Mouse (Mus musculus): ENCODE results near the gene Slc24a4. TPM values are rescaled to one million over a fixed set of nuclear protein-coding genes. Genes with fewer than 3 reads are reported as not detected.

The Slc24a4 gene
- not detected for total RNA-seq (2023)

GRCm38 (mm10) chr12:102128081-102128790, at the start of gene Slc24a4:
TSS of gene Slc24a4 (plus strand) at chr12:102128733.

DNA sequence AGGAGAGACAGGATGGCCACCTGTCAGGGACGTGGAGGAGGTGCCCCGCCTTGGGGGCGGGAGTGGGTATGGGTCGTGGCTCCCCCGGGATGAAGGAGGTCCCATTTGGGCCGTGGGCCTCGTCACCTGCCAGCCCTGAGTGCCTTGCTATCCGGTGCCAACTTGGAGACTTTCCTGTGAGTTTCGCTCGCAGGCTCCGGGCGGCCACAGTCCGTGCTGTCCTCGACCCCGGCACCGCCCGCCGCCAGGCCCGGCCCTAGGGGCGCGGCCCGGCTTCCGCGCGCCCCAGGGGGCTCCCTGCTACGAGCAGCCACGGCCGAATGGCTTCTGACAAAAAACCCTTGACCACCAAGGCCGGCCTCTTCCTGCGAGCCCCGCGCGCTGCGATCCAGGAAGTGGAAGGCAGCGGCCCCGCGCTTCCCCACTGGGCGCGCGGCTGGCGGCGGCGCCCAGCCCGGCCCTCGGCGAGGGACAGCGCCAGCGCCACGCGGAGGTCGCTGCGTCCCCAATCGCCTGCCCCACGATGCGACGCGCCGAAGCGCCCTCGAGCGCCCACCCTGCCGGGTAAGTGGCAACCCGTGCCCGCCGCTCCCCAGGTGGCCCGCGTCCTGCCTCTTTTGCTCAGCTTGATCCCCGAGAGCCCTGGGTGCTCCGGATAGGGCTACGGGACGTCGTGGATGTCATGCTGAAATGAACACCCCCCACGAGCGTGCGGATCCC, 154.4 kb downstream of the Slc24a4 start, which contains the start of gene Rin3:
TSS of gene Rin3 (plus strand) at position 286 of the 720 bp plus-strand sequence.

Other genes with a start within 250 kb of the Slc24a4 start
- gene Trip11, start 215.5 kb upstream of the Slc24a4 start, total RNA-seq (2023), result 10 to 100 TPM; 44.0 to 46.7 TPM
- 10 to 100 TPM; 22.6 to 28.7 TPM for gene Atxn3, start 170.5 kb upstream of the Slc24a4 start, total RNA-seq (2023)
- 10 to 100 TPM; 19.4 to 22.7 TPM for gene Cpsf2, start 152.7 kb upstream of the Slc24a4 start, total RNA-seq (2023)
- gene Rin3, start 154.3 kb downstream of the Slc24a4 start, total RNA-seq (2023), result 100 to 1,000 TPM; 377 to 383 TPM

Data from neutrophil, adult 59 days (primary cell).